Mouse (Mus musculus): ENCODE data around the gene Gm13102. TPM values are rescaled to one million over a fixed set of nuclear protein-coding genes. Genes with fewer than 3 reads are reported as not detected.
"Not testable (repeated sequence)": the region's sequence is repeated elsewhere in the genome, so short reads cannot be mapped to it uniquely, and the experiment has no call there.

Gene Gm13102
- not detected in 2 replicates for polyA plus RNA-seq (2012; rRNA removed)

DNA sequence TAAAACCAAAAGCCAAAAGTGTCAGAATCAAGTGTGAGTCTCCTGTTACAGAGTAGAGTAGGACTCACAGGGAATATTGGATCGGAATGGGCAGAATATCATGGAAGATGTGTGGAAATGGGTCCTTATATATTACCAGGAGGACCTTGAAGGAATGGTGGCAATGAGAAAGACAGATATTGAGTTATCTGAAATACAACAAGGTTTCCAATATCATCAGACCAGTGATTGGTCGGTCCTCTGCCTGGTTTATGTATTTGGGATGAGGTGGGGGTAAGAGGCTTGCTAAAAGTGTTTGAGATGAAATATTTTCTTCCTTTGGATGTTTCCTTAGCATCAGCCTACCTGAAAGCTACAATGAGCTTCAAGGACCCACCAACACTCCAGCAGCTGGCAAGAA lies at the start of gene Gm13102:
Gene Gm13102, plus strand, starts transcription at position 301 of the 400 bp plus-strand sequence.
- not testable (repeated sequence) for DNase-seq (ENCODE audit: extremely low spot score in 1 of 2, low spot score in 1 of 2)

DNA sequence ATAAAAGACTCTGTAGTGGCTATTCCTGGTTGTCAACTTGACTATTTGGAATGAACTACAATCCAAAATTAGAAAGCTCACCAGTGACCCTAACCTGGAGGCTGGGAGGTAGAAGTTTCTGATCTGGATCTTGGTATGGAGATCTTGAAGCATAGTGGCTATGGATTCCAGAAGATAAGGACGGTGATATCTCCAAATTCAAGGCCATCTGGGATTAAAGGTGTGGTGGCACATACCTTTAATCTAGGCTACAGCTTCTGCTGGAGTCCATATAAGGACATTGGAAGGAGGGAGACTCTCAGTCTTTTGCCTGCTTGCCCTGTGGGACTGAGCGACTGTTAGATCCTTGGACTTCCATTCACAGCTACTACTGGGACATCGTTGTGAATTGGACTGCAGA lies 47.4 kb upstream of the Gm13102 start, which contains the start of gene Pramel4:
Gene Pramel4, plus strand, starts transcription at position 301 of the 400 bp plus-strand sequence.
- DNase-seq (ENCODE audit: extremely low spot score in 1 of 2, low spot score in 1 of 2) = not testable (repeated sequence)

Other genes starting within 250 kb of the Gm13102 start
- not detected in 2 replicates for gene Pramef6, start 206.1 kb upstream of the Gm13102 start, polyA plus RNA-seq (2012; rRNA removed)
- gene Pramef25, start 155.5 kb upstream of the Gm13102 start, polyA plus RNA-seq (2012; rRNA removed) = not detected in 2 replicates
- gene Gm13101, start 139.5 kb upstream of the Gm13102 start, polyA plus RNA-seq (2012; rRNA removed) = not detected in 2 replicates
- gene Pramef17, start 112.1 kb upstream of the Gm13102 start, polyA plus RNA-seq (2012; rRNA removed) = not detected in 2 replicates
- gene Pramel4, start 47.3 kb upstream of the Gm13102 start, polyA plus RNA-seq (2012; rRNA removed) = not detected in 2 replicates
- gene Oog3, start 56.2 kb downstream of the Gm13102 start, polyA plus RNA-seq (2012; rRNA removed) = not detected in 2 replicates
- gene Oog2, start 84.2 kb downstream of the Gm13102 start, polyA plus RNA-seq (2012; rRNA removed) = not detected in 2 replicates
- not detected in 2 replicates for gene C87977, start 106.8 kb downstream of the Gm13102 start, polyA plus RNA-seq (2012; rRNA removed)
- gene Pramel5, start 174.0 kb downstream of the Gm13102 start, polyA plus RNA-seq (2012; rRNA removed) = not detected in 2 replicates
- not detected in 2 replicates for gene Gm13128, start 223.8 kb downstream of the Gm13102 start, polyA plus RNA-seq (2012; rRNA removed)